Mouse (Mus musculus): ENCODE measurements around the gene Tbc1d15. TPM values are rescaled to one million over a fixed set of nuclear protein-coding genes. Genes with fewer than 3 reads are reported as not detected.
A peak's percentile ranks its signal among the peaks of the same experiment; 100 is the strongest.

Tbc1d15 gene
- total and polyA plus RNA-seq, 3 experiments: 9.4 to 46.4 TPM; not detected in 1

- H3K4me1 ChIP-seq (ENCODE audit: control insufficient read depth in 1 of 2, insufficient read depth in 2 of 2, low read length in 2 of 2): no peaks in the 10 kb centered on the region; a peak in 1 of 4 replicates
- peaks cover 0 to 5% of the 10 kb centered on the region in 2 experiments; a peak in 2 of 4 replicates for H3K36me3 ChIP-seq (ENCODE audit: control insufficient read depth in 1 of 2, insufficient read depth in 2 of 2, low read length in 2 of 2)
- no peaks in the 10 kb centered on the region; the same call in 1 of the 2 replicates for H3K79me2 ChIP-seq (ENCODE audit: control insufficient read depth, insufficient read depth, low read length, poor library complexity)
- DNase-seq (ENCODE audit: low read depth, low spot score): peak; percentile 87
- peak overlapping the region; percentile 74 for H3K9ac ChIP-seq (ENCODE audit: control insufficient read depth, low read depth, low read length, poor library complexity, severe bottlenecking)
- TF ChIP-seq MXI1 (IDR thresholded peaks at IDR 0.05; ENCODE audit: low read depth, low read length) (no peak; the same call in 1 of the 2 replicates), NELFE (IDR thresholded peaks at IDR 0.05; ENCODE audit: low read depth, low read length) (peak; percentile 69), POLR2A (IDR thresholded peaks at IDR 0.05; ENCODE audit: control insufficient read depth in 1 of 2, insufficient read depth in 1 of 2, low read depth in 1 of 2, low read length in 2 of 2, poor library complexity in 1 of 2) (peak in 1 of 2 experiments; percentile 88; a peak in 2 of 4 replicates), CHD1 (IDR thresholded peaks at IDR 0.05; ENCODE audit: low read depth, low read length) (no peak), MEF2A (IDR thresholded peaks at IDR 0.05; ENCODE audit: extremely low read depth, insufficient replicate concordance, low read depth, low read length, poor library complexity, severe bottlenecking) (no peak), UBTF (IDR thresholded peaks at IDR 0.05; ENCODE audit: borderline replicate concordance, insufficient read depth, low read depth, low read length) (no peak), HCFC1 (IDR thresholded peaks at IDR 0.05; ENCODE audit: low read depth, low read length) (no peak), BHLHE40 (IDR thresholded peaks at IDR 0.05; ENCODE audit: borderline replicate concordance, low read depth, low read length) (no peak), MYC (IDR thresholded peaks at IDR 0.05; ENCODE audit: low read depth, low read length) (peak; percentile 70), MAX (IDR thresholded peaks at IDR 0.05; ENCODE audit: low read length) (peak; percentile 32; the same call in 1 of the 2 replicates), TBP (IDR thresholded peaks at IDR 0.05; ENCODE audit: low read depth, low read length) (peak; percentile 88), SIN3A (IDR thresholded peaks at IDR 0.05; ENCODE audit: low read length) (peak; percentile 22; the same call in 1 of the 2 replicates), MAZ (IDR thresholded peaks at IDR 0.05; ENCODE audit: low read depth, low read length) (no peak), SMC3 (IDR thresholded peaks at IDR 0.05; ENCODE audit: low read depth, low read length) (no peak), KAT2A (conservative IDR thresholded peaks at IDR 0.05; ENCODE audit: low read depth, low read length) (no peak), ELF1 (IDR thresholded peaks at IDR 0.05; ENCODE audit: low read depth, low read length) (no peak), ZNF384 (IDR thresholded peaks at IDR 0.05; ENCODE audit: low read depth, low read length) (peak; percentile 69), TAL1 (IDR thresholded peaks at IDR 0.05; ENCODE audit: low read length) (no peak), CHD2 (IDR thresholded peaks at IDR 0.05; ENCODE audit: low read length) (no peak)
- H3K9me3 ChIP-seq (replicated peaks; ENCODE audit: insufficient read depth, low read length): no peaks in the 10 kb centered on the region
- H3K27me3 ChIP-seq (ENCODE audit: control insufficient read depth in 1 of 2, insufficient read depth in 2 of 2, low read length in 2 of 2): peaks cover 2 to 3% of the 10 kb centered on the region in 2 experiments; a peak in 3 of 4 replicates
- no peak overlapping the region for H3K27ac ChIP-seq (ENCODE audit: control insufficient read depth, low read depth, low read length)
- H3K4me3 ChIP-seq (ENCODE audit: control insufficient read depth in 1 of 2, insufficient read depth in 1 of 2, low read depth in 2 of 2, low read length in 2 of 2): peak overlapping the region; percentile 61 to 66
These were observed 20.4 kb upstream of the Tbc1d15 start for GRCm38 (mm10) chr10:115271649-115272048.

- peaks cover 2 to 4% of the 10 kb centered on the region in 2 experiments; a peak in 3 of 4 replicates for H3K27me3 ChIP-seq (ENCODE audit: control insufficient read depth in 1 of 2, insufficient read depth in 2 of 2, low read length in 2 of 2)
- no peaks in the 10 kb centered on the region for H3K9me3 ChIP-seq (replicated peaks; ENCODE audit: insufficient read depth, low read length)
- DNase-seq (ENCODE audit: low read depth, low spot score): peak; percentile 50
- no peaks in the 10 kb centered on the region; the same call in 1 of the 2 replicates for H3K79me2 ChIP-seq (ENCODE audit: control insufficient read depth, insufficient read depth, low read length, poor library complexity)
- H3K4me1 ChIP-seq (ENCODE audit: control insufficient read depth in 1 of 2, insufficient read depth in 2 of 2, low read length in 2 of 2): no peaks in the 10 kb centered on the region; a peak in 1 of 4 replicates
- H3K4me3 ChIP-seq (ENCODE audit: control insufficient read depth in 1 of 2, insufficient read depth in 1 of 2, low read depth in 2 of 2, low read length in 2 of 2): peak overlapping the region; percentile 61 to 66
- H3K27ac ChIP-seq (ENCODE audit: control insufficient read depth, low read depth, low read length): peak overlapping the region; percentile 55
- H3K9ac ChIP-seq (ENCODE audit: control insufficient read depth, low read depth, low read length, poor library complexity, severe bottlenecking): peak overlapping the region; percentile 74
- H3K36me3 ChIP-seq (ENCODE audit: control insufficient read depth in 1 of 2, insufficient read depth in 2 of 2, low read length in 2 of 2): peaks cover 0 to 5% of the 10 kb centered on the region in 2 experiments; a peak in 2 of 4 replicates
- TF ChIP-seq ELF1 (IDR thresholded peaks at IDR 0.05; ENCODE audit: low read depth, low read length): no peak
- no peak; the same call in 1 of the 2 replicates for TF ChIP-seq TCF12 (IDR thresholded peaks at IDR 0.05; ENCODE audit: low read depth, low read length)
- no peak for TF ChIP-seq ZKSCAN1 (IDR thresholded peaks at IDR 0.05; ENCODE audit: low read depth, low read length)
- no peak for TF ChIP-seq RAD21 (IDR thresholded peaks at IDR 0.05; ENCODE audit: low read depth, low read length)
- no peak for TF ChIP-seq KAT2A (conservative IDR thresholded peaks at IDR 0.05; ENCODE audit: low read depth, low read length)
- TF ChIP-seq USF1 (IDR thresholded peaks at IDR 0.05; ENCODE audit: low read depth, low read length): peak; percentile 62; the same call in 1 of the 2 replicates
- no peak for TF ChIP-seq MAZ (IDR thresholded peaks at IDR 0.05; ENCODE audit: low read depth, low read length)
- no peak for TF ChIP-seq JUND (IDR thresholded peaks at IDR 0.05; ENCODE audit: low read depth, low read length)
- TF ChIP-seq MAFK (IDR thresholded peaks at IDR 0.05; ENCODE audit: borderline replicate concordance, low read depth, low read length): no peak
- TF ChIP-seq CHD2 (IDR thresholded peaks at IDR 0.05; ENCODE audit: low read length): no peak
- TF ChIP-seq USF2 (IDR thresholded peaks at IDR 0.05; ENCODE audit: borderline replicate concordance in 1 of 2, insufficient read depth in 1 of 2, low read depth in 1 of 2, low read length in 2 of 2): no peak
- 0 out of 2 replicates have a peak, but pooled peaks have one; percentile 14 for TF ChIP-seq TBP (IDR thresholded peaks at IDR 0.05; ENCODE audit: low read depth, low read length)
- TF ChIP-seq BHLHE40 (IDR thresholded peaks at IDR 0.05; ENCODE audit: borderline replicate concordance, low read depth, low read length): no peak
- TF ChIP-seq MYB (IDR thresholded peaks at IDR 0.05; ENCODE audit: low read depth, low read length): no peak
- TF ChIP-seq ZC3H11A (IDR thresholded peaks at IDR 0.05; ENCODE audit: low read depth, low read length): no peak
These were observed 19.5 kb upstream of the Tbc1d15 start for GRCm38 (mm10) chr10:115270612-115271390.

All from MEL (cell line).